Mouse (Mus musculus) MEL (cell line): ENCODE results near the gene Jdp2. TPM values are rescaled to one million over a fixed set of nuclear protein-coding genes. Genes with fewer than 3 reads are reported as not detected.

Experiments used
- DNase-seq: peaks from one replicate; pipeline ENCODE4 v3.0.0; 2011; ENCODE audit warnings: low read depth, low spot score
- H3K27ac ChIP-seq: 2 replicates; pipeline ENCODE4 v1.5.1; 2012; ENCODE audit warnings: low read depth, mild to moderate bottlenecking, control low read depth, low read length, moderate library complexity; ENCODE audit not compliant: control insufficient read depth
- H3K27me3 ChIP-seq, 2 experiments: fragments of 150-350 bp in 1 of 2; sonication (generic) in 1 of 2; 2 replicates each; pipeline ENCODE4 v1.6.1; 2012; ENCODE audit warnings: low read length in 2 of 2, mild to moderate bottlenecking in 2 of 2, improper control_type of control experiment in 1 of 2, moderate library complexity in 1 of 2; ENCODE audit not compliant: insufficient read depth in 2 of 2, control insufficient read depth in 1 of 2
- H3K36me3 ChIP-seq, 2 experiments: 2 replicates each; pipeline ENCODE4 v1.6.1; 2012 to 2014; ENCODE audit warnings: low read length in 2 of 2, improper control_type of control experiment in 1 of 2, inconsistent platforms in 1 of 2, mild to moderate bottlenecking in 1 of 2; ENCODE audit not compliant: insufficient read depth in 2 of 2, control insufficient read depth in 1 of 2
- H3K4me1 ChIP-seq, 2 experiments: fragments of 150-350 bp in 1 of 2; sonication (generic) in 1 of 2; 2 replicates each; pipeline ENCODE4 v1.6.1; 2012; ENCODE audit warnings: low read length in 2 of 2, improper control_type of control experiment in 1 of 2, mild to moderate bottlenecking in 1 of 2; ENCODE audit not compliant: insufficient read depth in 2 of 2, control insufficient read depth in 1 of 2
- H3K4me3 ChIP-seq, 2 experiments: fragments of 150-350 bp in 1 of 2; sonication (generic) in 1 of 2; 2 replicates each; pipeline ENCODE4 v1.5.1; 2012; ENCODE audit warnings: low read depth in 2 of 2, low read length in 2 of 2, mild to moderate bottlenecking in 2 of 2, moderate library complexity in 2 of 2, control low read depth in 1 of 2, improper control_type of control experiment in 1 of 2; ENCODE audit not compliant: control insufficient read depth in 1 of 2, insufficient read depth in 1 of 2
- H3K79me2 ChIP-seq: 2 replicates; pipeline ENCODE4 v1.6.1; 2012; ENCODE audit warnings: mild to moderate bottlenecking, low read length, moderate library complexity; ENCODE audit not compliant: control insufficient read depth, poor library complexity, insufficient read depth
- H3K9ac ChIP-seq: 2 replicates; pipeline ENCODE4 v1.6.1; 2012; ENCODE audit warnings: low read depth, mild to moderate bottlenecking, control low read depth, low read length, moderate library complexity; ENCODE audit not compliant: control insufficient read depth, poor library complexity, severe bottlenecking
- H3K9me3 ChIP-seq: fragments of 150-350 bp; sonication (generic); replicated peaks from 2 replicates; pipeline ENCODE4 v1.6.1; 2012; ENCODE audit warnings: mild to moderate bottlenecking, low read length, improper control_type of control experiment, moderate library complexity; ENCODE audit not compliant: insufficient read depth
- BHLHE40 ChIP-seq: IDR thresholded peaks from 2 replicates; pipeline ENCODE4 v1.6.1; 2012; ENCODE audit warnings: low read depth, mild to moderate bottlenecking, inconsistent platforms, low read length, improper control_type of control experiment, borderline replicate concordance
- CHD1 ChIP-seq: IDR thresholded peaks from 2 replicates; pipeline ENCODE4 v1.6.1; 2012; ENCODE audit warnings: low read depth, mild to moderate bottlenecking, inconsistent platforms, low read length, improper control_type of control experiment
- CHD2 ChIP-seq: IDR thresholded peaks from 2 replicates; pipeline ENCODE4 v1.6.1; 2011; ENCODE audit warnings: low read length, improper control_type of control experiment
- CTCF ChIP-seq, 3 experiments: IDR thresholded peaks in 2 of 3; conservative IDR thresholded peaks in 1 of 3; 2 replicates each; pipeline ENCODE4 v1.5.1; 2011 to 2012; ENCODE audit warnings: low read length in 3 of 3, low read depth in 2 of 3, mild to moderate bottlenecking in 2 of 3, improper control_type of control experiment in 1 of 3, inconsistent platforms in 1 of 3, mixed read lengths in 1 of 3, moderate library complexity in 1 of 3; ENCODE audit not compliant: control insufficient read depth in 1 of 3, insufficient read depth in 1 of 3, poor library complexity in 1 of 3, severe bottlenecking in 1 of 3
- E2F4 ChIP-seq: IDR thresholded peaks from 2 replicates; pipeline ENCODE4 v1.6.1; 2011; ENCODE audit warnings: low read depth, low read length, improper control_type of control experiment, borderline replicate concordance
- ELF1 ChIP-seq: IDR thresholded peaks from 2 replicates; pipeline ENCODE4 v1.6.1; 2014; ENCODE audit warnings: low read depth, mild to moderate bottlenecking, inconsistent platforms, low read length, improper control_type of control experiment, moderate library complexity
- EP300 ChIP-seq, 2 experiments: IDR thresholded peaks; 2 replicates each; pipeline ENCODE4 v1.6.1; 2011; ENCODE audit warnings: improper control_type of control experiment in 2 of 2, low read length in 2 of 2, low read depth in 1 of 2, mild to moderate bottlenecking in 1 of 2
- ETS1 ChIP-seq: IDR thresholded peaks from 2 replicates; pipeline ENCODE4 v1.6.1; 2012; ENCODE audit warnings: low read depth, mild to moderate bottlenecking, inconsistent platforms, low read length, improper control_type of control experiment, moderate library complexity
- GABPA ChIP-seq: IDR thresholded peaks from 2 replicates; pipeline ENCODE4 v1.6.1; 2012; ENCODE audit warnings: low read depth, mild to moderate bottlenecking, inconsistent platforms, low read length, improper control_type of control experiment, moderate library complexity
- GATA1 ChIP-seq: IDR thresholded peaks from 2 replicates; pipeline ENCODE4 v1.6.1; 2011; ENCODE audit warnings: low read depth, low read length, improper control_type of control experiment
- HCFC1 ChIP-seq: IDR thresholded peaks from 2 replicates; pipeline ENCODE4 v1.6.1; 2012; ENCODE audit warnings: low read depth, mild to moderate bottlenecking, inconsistent platforms, low read length, improper control_type of control experiment, moderate library complexity
- JUND ChIP-seq: IDR thresholded peaks from 2 replicates; pipeline ENCODE4 v1.6.1; 2011; ENCODE audit warnings: low read depth, mild to moderate bottlenecking, improper control_type of control experiment, low read length
- KAT2A ChIP-seq: conservative IDR thresholded peaks from 2 replicates; pipeline ENCODE4 v1.6.1; 2012; ENCODE audit warnings: low read depth, low read length, improper control_type of control experiment, inconsistent platforms
- MAFK ChIP-seq: IDR thresholded peaks from 2 replicates; pipeline ENCODE4 v1.6.1; 2011; ENCODE audit warnings: low read depth, mild to moderate bottlenecking, low read length, improper control_type of control experiment, borderline replicate concordance
- MAX ChIP-seq: IDR thresholded peaks from 2 replicates; pipeline ENCODE4 v1.6.1; 2011; ENCODE audit warnings: low read length, improper control_type of control experiment
- MAZ ChIP-seq: IDR thresholded peaks from 2 replicates; pipeline ENCODE4 v1.6.1; 2012; ENCODE audit warnings: low read depth, mild to moderate bottlenecking, inconsistent platforms, low read length, improper control_type of control experiment
- MEF2A ChIP-seq: IDR thresholded peaks from 2 replicates; pipeline ENCODE4 v1.6.1; 2014; ENCODE audit warnings: low read depth, mild to moderate bottlenecking, inconsistent platforms, low read length, improper control_type of control experiment; ENCODE audit not compliant: poor library complexity, insufficient replicate concordance, severe bottlenecking; ENCODE audit errors: extremely low read depth
- MXI1 ChIP-seq: IDR thresholded peaks from 2 replicates; pipeline ENCODE4 v1.6.1; 2011; ENCODE audit warnings: mild to moderate bottlenecking, low read depth, low read length, improper control_type of control experiment
- MYB ChIP-seq: IDR thresholded peaks from 2 replicates; pipeline ENCODE4 v1.6.1; 2011; ENCODE audit warnings: mild to moderate bottlenecking, low read depth, low read length, improper control_type of control experiment
- MYC ChIP-seq: IDR thresholded peaks from 2 replicates; pipeline ENCODE4 v1.6.1; 2011; ENCODE audit warnings: low read depth, mild to moderate bottlenecking, low read length, improper control_type of control experiment, moderate library complexity
- NELFE ChIP-seq: IDR thresholded peaks from 2 replicates; pipeline ENCODE4 v1.6.1; 2011; ENCODE audit warnings: low read depth, low read length, improper control_type of control experiment
- NRF1 ChIP-seq: IDR thresholded peaks from 2 replicates; pipeline ENCODE4 v1.6.1; 2014; ENCODE audit warnings: low read depth, mild to moderate bottlenecking, inconsistent platforms, low read length, improper control_type of control experiment, moderate library complexity; ENCODE audit not compliant: poor library complexity, insufficient read depth, severe bottlenecking
- POLR2A ChIP-seq, 2 experiments: IDR thresholded peaks; 2 replicates each; pipeline ENCODE4 v1.6.1; 2011 to 2012; ENCODE audit warnings: low read length in 2 of 2, mild to moderate bottlenecking in 2 of 2, control low read depth in 1 of 2, improper control_type of control experiment in 1 of 2, low read depth in 1 of 2, moderate library complexity in 1 of 2; ENCODE audit not compliant: control insufficient read depth in 1 of 2, insufficient read depth in 1 of 2, poor library complexity in 1 of 2
- POLR2AphosphoS2 ChIP-seq: IDR thresholded peaks from 2 replicates; pipeline ENCODE4 v1.6.1; 2011; ENCODE audit warnings: low read length, improper control_type of control experiment
- POLR2AphosphoS5 ChIP-seq: IDR thresholded peaks from 2 replicates; pipeline ENCODE4 v1.6.1; 2012; ENCODE audit warnings: low read depth, borderline replicate concordance, mild to moderate bottlenecking, inconsistent platforms, low read length, moderate library complexity, mixed read lengths
- RAD21 ChIP-seq: IDR thresholded peaks from 2 replicates; pipeline ENCODE4 v1.6.1; 2011; ENCODE audit warnings: mild to moderate bottlenecking, low read depth, low read length, improper control_type of control experiment
- RCOR1 ChIP-seq: IDR thresholded peaks from 2 replicates; pipeline ENCODE4 v1.6.1; 2012; ENCODE audit warnings: low read depth, mild to moderate bottlenecking, inconsistent platforms, low read length, improper control_type of control experiment
- SIN3A ChIP-seq: IDR thresholded peaks from 2 replicates; pipeline ENCODE4 v1.6.1; 2012; ENCODE audit warnings: low read length, improper control_type of control experiment, inconsistent platforms
- SMC3 ChIP-seq: IDR thresholded peaks from 2 replicates; pipeline ENCODE4 v1.6.1; 2011; ENCODE audit warnings: low read depth, low read length, improper control_type of control experiment
- TAL1 ChIP-seq: IDR thresholded peaks from 2 replicates; pipeline ENCODE4 v1.6.1; 2012; ENCODE audit warnings: mild to moderate bottlenecking, inconsistent platforms, low read length, moderate library complexity, mixed read lengths
- TCF12 ChIP-seq: IDR thresholded peaks from 2 replicates; pipeline ENCODE4 v1.6.1; 2014; ENCODE audit warnings: low read depth, mild to moderate bottlenecking, inconsistent platforms, low read length, improper control_type of control experiment, moderate library complexity
- UBTF ChIP-seq: IDR thresholded peaks from 2 replicates; pipeline ENCODE4 v1.6.1; 2012; ENCODE audit warnings: low read depth, mild to moderate bottlenecking, inconsistent platforms, low read length, improper control_type of control experiment, moderate library complexity, borderline replicate concordance; ENCODE audit not compliant: insufficient read depth
- USF1 ChIP-seq: IDR thresholded peaks from 2 replicates; pipeline ENCODE4 v1.6.1; 2014; ENCODE audit warnings: low read depth, mild to moderate bottlenecking, inconsistent platforms, low read length, improper control_type of control experiment, moderate library complexity
- USF2 ChIP-seq, 2 experiments: IDR thresholded peaks; 2 replicates each; pipeline ENCODE4 v1.6.1; 2011 to 2012; ENCODE audit warnings: improper control_type of control experiment in 2 of 2, low read length in 2 of 2, borderline replicate concordance in 1 of 2, inconsistent platforms in 1 of 2, low read depth in 1 of 2, mild to moderate bottlenecking in 1 of 2; ENCODE audit not compliant: insufficient read depth in 1 of 2
- ZC3H11A ChIP-seq: IDR thresholded peaks from 2 replicates; pipeline ENCODE4 v1.6.1; 2012; ENCODE audit warnings: low read depth, mild to moderate bottlenecking, inconsistent platforms, low read length, improper control_type of control experiment
- ZKSCAN1 ChIP-seq: IDR thresholded peaks from 2 replicates; pipeline ENCODE4 v1.6.1; 2012; ENCODE audit warnings: low read depth, mild to moderate bottlenecking, inconsistent platforms, low read length, improper control_type of control experiment, moderate library complexity
- ZMIZ1 ChIP-seq: IDR thresholded peaks from 2 replicates; pipeline ENCODE4 v1.6.1; 2012; ENCODE audit warnings: low read depth, mild to moderate bottlenecking, inconsistent platforms, low read length, improper control_type of control experiment, moderate library complexity
- ZNF384 ChIP-seq: IDR thresholded peaks from 2 replicates; pipeline ENCODE4 v1.6.1; 2012; ENCODE audit warnings: low read depth, mild to moderate bottlenecking, inconsistent platforms, low read length, improper control_type of control experiment
- polyA plus RNA-seq, 2 experiments: library from polyadenylated mRNA; stranded (reverse) in 1 of 2; unstranded in 1 of 2; fragments of >175 nt in 1 of 2; fragments of >200 nt in 1 of 2; gene quantifications; 2 replicates each; pipeline versions ENCODE4 v1.2.1 to v1.2.4; 2012; ENCODE audit warnings: low replicate concordance in 2 of 2, low read depth in 1 of 2; ENCODE audit not compliant: insufficient read length in 2 of 2, insufficient read depth in 1 of 2, missing spikeins in 1 of 2
- total RNA-seq: library from RNA; depleted of rRNA; stranded (reverse); fragments of 300-350 nt; gene quantifications from 2 replicates; pipeline ENCODE4 v1.2.3, GENCODE M21; 2012

Gene Jdp2
- total and polyA plus RNA-seq, 3 experiments = 2.3 to 9.1 TPM; not detected in 1

DNA sequence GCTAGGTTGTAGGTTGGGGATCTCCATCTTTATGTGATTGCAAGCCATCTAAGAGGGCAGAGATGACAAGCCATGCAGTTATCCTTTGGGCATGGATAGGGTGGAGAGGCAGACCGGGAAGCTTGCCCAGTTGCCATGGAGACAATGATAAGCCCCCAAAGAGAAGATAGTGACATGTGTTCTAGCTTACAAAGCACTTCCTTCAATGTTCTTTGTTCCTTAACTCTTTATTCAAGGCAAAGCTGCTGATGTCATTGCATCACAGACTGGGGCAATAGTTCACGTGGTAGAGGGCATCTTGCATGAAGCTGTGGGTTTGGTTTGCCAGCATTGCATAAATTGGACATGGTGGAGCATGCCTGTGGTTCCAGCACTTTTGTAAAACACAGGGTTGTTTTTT lies 60.5 kb downstream of the Jdp2 start:
- Histone ChIP-seq H3K9ac (no peak overlapping the region), H3K27me3 (no peaks in the 10 kb centered on the region), H3K79me2 (no peaks in the 10 kb centered on the region), H3K36me3 (peaks cover 0 to 8% of the 10 kb centered on the region in 2 experiments; a peak in 2 of 4 replicates), H3K9me3 (no peaks in the 10 kb centered on the region), H3K4me3 (no peak overlapping the region), H3K27ac (no peak overlapping the region), H3K4me1 (peaks cover 0 to 14% of the 10 kb centered on the region in 2 experiments; a peak in 2 of 4 replicates)
- peak; percentile 71 for DNase-seq
- TF ChIP-seq MYB = no peak
- no peak for TF ChIP-seq POLR2A (IDR thresholded peaks at IDR 0.05; ENCODE audit: control insufficient read depth in 1 of 2, insufficient read depth in 1 of 2, low read depth in 1 of 2, low read length in 2 of 2, poor library complexity in 1 of 2)
- no peak for TF ChIP-seq ELF1
- TF ChIP-seq POLR2AphosphoS5 = no peak
- TF ChIP-seq HCFC1 = no peak
- TF ChIP-seq RCOR1 = peak; percentile 51; the same call in 1 of the 2 replicates
- TF ChIP-seq GATA1 = peak; percentile 85
- no peak for TF ChIP-seq ZC3H11A
- TF ChIP-seq BHLHE40 = no peak
- no peak for TF ChIP-seq USF2 (IDR thresholded peaks at IDR 0.05; ENCODE audit: borderline replicate concordance in 1 of 2, insufficient read depth in 1 of 2, low read depth in 1 of 2, low read length in 2 of 2)
- no peak for TF ChIP-seq E2F4
- peak; percentile 81; the same call in 1 of the 2 replicates for TF ChIP-seq MYC
- TF ChIP-seq SIN3A = peak; percentile 82
- no peak for TF ChIP-seq GABPA
- TF ChIP-seq ZMIZ1 = no peak
- TF ChIP-seq SMC3 = no peak
- TF ChIP-seq RAD21 = no peak
- TF ChIP-seq MAX = peak; percentile 54; the same call in 1 of the 2 replicates
- TF ChIP-seq MEF2A = no peak
- no peak for TF ChIP-seq POLR2AphosphoS2
- TF ChIP-seq JUND = no peak
- no peak for TF ChIP-seq ZNF384
- TF ChIP-seq MXI1 = peak; percentile 78; the same call in 1 of the 2 replicates
- TF ChIP-seq TAL1 = no peak
- no peak for TF ChIP-seq NRF1
- TF ChIP-seq CTCF (IDR thresholded peaks at IDR 0.05 in 2 of 3, conservative IDR thresholded peaks at IDR 0.05 in 1 of 3; ENCODE audit: control insufficient read depth in 1 of 3, insufficient read depth in 1 of 3, low read depth in 2 of 3, low read length in 3 of 3, poor library complexity in 1 of 3, severe bottlenecking in 1 of 3) = no peak
- peak; percentile 85 for TF ChIP-seq ETS1
- no peak for TF ChIP-seq UBTF
- no peak for TF ChIP-seq ZKSCAN1
- TF ChIP-seq NELFE = no peak
- no peak for TF ChIP-seq KAT2A
- TF ChIP-seq EP300 (IDR thresholded peaks at IDR 0.05; ENCODE audit: low read depth in 1 of 2, low read length in 2 of 2) = peak; percentile 33 to 39; a peak in 3 of 4 replicates
- TF ChIP-seq CHD1 = no peak
- peak; percentile 63; the same call in 1 of the 2 replicates for TF ChIP-seq USF1
- TF ChIP-seq CHD2 = no peak
- no peak for TF ChIP-seq MAZ
- TF ChIP-seq TCF12 = no peak
- no peak for TF ChIP-seq MAFK
